8 mouse cellular contexts compared by ENCODE assay signal in genomic region chr1:126817381-126818034, GRCm38 (mm10). TPM values are rescaled to one million over a fixed set of nuclear protein-coding genes. Genes with fewer than 3 reads are reported as not detected.
DNase-seq lines count a peak whose midpoint lies in the region; ATAC-seq lines count a peak whose summit lies in the region.

No protein-coding gene starts in this region.

- ATAC-seq in monocyte, adult 5-6 weeks (replicated peaks; ENCODE audit: insufficient number of reproducible peaks, low FRiP score, low TSS enrichment, poor library complexity, severe bottlenecking), result peak; percentile 93
- ATAC-seq in erythroid progenitor cell, adult 5-6 weeks (replicated peaks; ENCODE audit: low FRiP score, poor library complexity, severe bottlenecking), result no peak

- intact Hi-C loops in gastrocnemius, postnatal 36 days (cut with DNase I), result no loop called here

- DNase-seq in CD4-positive, CD25-positive, alpha-beta regulatory T cell, adult 2 months (ENCODE audit: low read depth, low spot score), result peak; percentile 86
- DNase-seq in adipocyte (ENCODE audit: low spot score), result peak; percentile 31
- DNase-seq in gastrocnemius, postnatal 36 days, result peak; percentile 46 to 50
- DNase-seq in kidney, postnatal 14 days, result peak; percentile 14
- peak; percentile 64 for DNase-seq in thymus, postnatal 25 days
- DNase-seq in layer of hippocampus, postnatal 14 days (ENCODE audit: low spot score in 2 of 2), result no peak

RNA-seq across cellular contexts. Expression of gene Nckap5, which starts 13.1 kb away (rescaled TPM):
- 1 to 10 TPM in 1 of 2 experiments, under 1 TPM in 1; 0.62 to 1.2 TPM for total RNA-seq in gastrocnemius, postnatal 36 days (2021)
- total RNA-seq in monocyte, adult 5-6 weeks (2017), result not detected in 3 replicates
- total RNA-seq in erythroid progenitor cell, adult 5-6 weeks (2015; ENCODE audit: low replicate concordance), result not detected in 2 replicates
- total RNA-seq in erythroid progenitor cell, adult 5-6 weeks (2017; ENCODE audit: low replicate concordance), result not detected in 2 replicates
- 10 to 100 TPM; 14.8 to 19.8 TPM for total RNA-seq in layer of hippocampus, postnatal 14 days (2021)

Comparison
In these comparisons a context has a peak if more than half of its experiments do, and no peak if none do; other contexts are left out.
1. DNase-seq: peak in CD4-positive, CD25-positive, alpha-beta regulatory T cell, adult 2 months (single experiment), adipocyte (single experiment), gastrocnemius, postnatal 36 days (2 of 2), kidney, postnatal 14 days (single experiment) and thymus, postnatal 25 days (single experiment); none in layer of hippocampus, postnatal 14 days (0 of 2).
2. RNA of gene Nckap5, which starts 13.1 kb away (total RNA-seq): 14.8 to 19.8 TPM in layer of hippocampus, postnatal 14 days; 0.62 to 1.2 TPM in gastrocnemius, postnatal 36 days, not detected in monocyte, adult 5-6 weeks and not detected in erythroid progenitor cell, adult 5-6 weeks; every median in the first group is over 4 times any median in the second.